ENCODE assay signal across 13 mouse cellular contexts in the genomic region with DNA sequence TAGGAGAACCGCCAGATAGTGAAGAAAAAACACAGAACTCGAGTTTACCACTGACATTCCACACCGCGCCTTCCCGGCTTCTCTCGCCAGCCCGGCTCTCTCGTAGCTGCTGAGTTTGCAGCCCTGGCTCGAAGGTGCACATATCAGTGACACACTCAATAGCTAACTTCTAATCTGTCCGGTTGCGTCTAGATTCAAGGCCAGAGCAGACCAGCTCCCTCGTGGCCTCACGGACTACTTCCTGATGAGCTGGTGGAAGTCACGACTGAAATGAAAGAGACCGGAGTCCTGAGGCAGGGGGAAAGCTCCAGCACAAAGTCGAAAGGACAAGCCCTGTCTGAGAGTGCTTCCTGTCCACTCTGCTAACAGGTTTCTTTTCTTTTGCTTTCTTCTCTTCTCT. TPM values are rescaled to one million over a fixed set of nuclear protein-coding genes. Genes with fewer than 3 reads are reported as not detected.
DNase-seq lines count a peak whose midpoint lies in the region; ATAC-seq and TF ChIP-seq lines count a peak whose summit lies in the region.
"Had no signal": no experiment of that assay in that cellular context is flagged by ENCODE, and none has a peak within 500 bp of the region (broad histone marks: within the 10 kb centered on the region; RNA-seq: fewer than 3 reads in every experiment).

No protein-coding gene starts in this region.

- no peak overlapping the region for H3K9ac ChIP-seq in liver, adult 2 months (ENCODE audit: low read depth, low read length)
- no peak overlapping the region for H3K9ac ChIP-seq in midbrain, embryonic 11.5 days (ENCODE audit: low read length)
- H3K9ac ChIP-seq: embryonic facial prominence, embryonic 15.5 days; hindbrain, embryonic 15.5 days; limb, embryonic 13.5 days had no signal

- intact Hi-C loops in heart, postnatal 36 days (cut with DNase I) = loop anchor here (5.0 kb wide), 1 partner anchor 42 kb away; a partner anchor contains a TSS

- no peak overlapping the region for H3K27ac ChIP-seq in liver, adult 2 months (replicated peaks; ENCODE audit: insufficient read depth, low read depth, low read length)
- no peak overlapping the region for H3K27ac ChIP-seq in midbrain, embryonic 11.5 days (ENCODE audit: low read depth, low read length)
- H3K27ac ChIP-seq: embryonic facial prominence, embryonic 15.5 days; hindbrain, embryonic 15.5 days; layer of hippocampus, adult 2 months; limb, embryonic 13.5 days had no signal

- H3K36me3 ChIP-seq in liver, adult 2 months (ENCODE audit: control insufficient read depth, insufficient read depth, low read length) = no peaks in the 10 kb centered on the region
- no peaks in the 10 kb centered on the region for H3K36me3 ChIP-seq in midbrain, embryonic 11.5 days (ENCODE audit: control insufficient read depth, insufficient read depth, low read length)
- H3K36me3 ChIP-seq: embryonic facial prominence, embryonic 15.5 days; hindbrain, embryonic 15.5 days; limb, embryonic 13.5 days had no signal

- no peak for TF ChIP-seq POLR2A in liver, adult 2 months (IDR thresholded peaks at IDR 0.05; ENCODE audit: extremely low read depth, insufficient read depth, low read length)

- H3K4me1 ChIP-seq in liver, adult 2 months (ENCODE audit: control insufficient read depth, insufficient read depth, low read length) = peaks cover 2% of the 10 kb centered on the region; the same call in 1 of the 2 replicates
- no peaks in the 10 kb centered on the region for H3K4me1 ChIP-seq in midbrain, embryonic 11.5 days (ENCODE audit: control insufficient read depth, insufficient read depth, low read length)
- H3K4me1 ChIP-seq: embryonic facial prominence, embryonic 15.5 days; hindbrain, embryonic 15.5 days; limb, embryonic 13.5 days had no signal

- H3K79me2 ChIP-seq in liver, adult 2 months (ENCODE audit: control insufficient read depth, insufficient read depth, low read length) = no peaks in the 10 kb centered on the region

- 0 out of 2 replicates have a peak, but pooled peaks have one; percentile 11 for ATAC-seq in megakaryocyte-erythroid progenitor cell, adult 5-6 weeks (replicated peaks; ENCODE audit: low FRiP score, low TSS enrichment, poor library complexity, severe bottlenecking)
- ATAC-seq in midbrain, embryonic 11.5 days (ENCODE audit: low FRiP score) = no peak

- 33% methylated on average over 16 of the region's 16 CpGs for WGBS in liver, adult 2 months
- 81% methylated on average over 16 of the region's 16 CpGs for WGBS in midbrain, embryonic 11.5 days

- H3K4me3 ChIP-seq in liver, adult 2 months (ENCODE audit: insufficient read depth, low read depth, low read length) = peak overlapping the region; percentile 9; the same call in 1 of the 2 replicates
- no peak overlapping the region for H3K4me3 ChIP-seq in midbrain, embryonic 11.5 days (ENCODE audit: low read depth, low read length)
- H3K4me3 ChIP-seq: embryonic facial prominence, embryonic 15.5 days; hindbrain, embryonic 15.5 days; layer of hippocampus, adult 2 months; limb, embryonic 13.5 days had no signal

- H3K4me2 ChIP-seq in midbrain, embryonic 11.5 days = no peak overlapping the region
- H3K4me2 ChIP-seq: embryonic facial prominence, embryonic 15.5 days; hindbrain, embryonic 15.5 days; limb, embryonic 13.5 days had no signal

- TF ChIP-seq CTCF in liver, adult 2 months (IDR thresholded peaks at IDR 0.05; ENCODE audit: low read depth, low read length) = no peak

- no peaks in the 10 kb centered on the region for H3K9me3 ChIP-seq in midbrain, embryonic 11.5 days (ENCODE audit: control insufficient read depth, low read length)
- H3K9me3 ChIP-seq: embryonic facial prominence, embryonic 15.5 days; hindbrain, embryonic 15.5 days; limb, embryonic 13.5 days had no signal

- DNase-seq in liver, adult 2 months (ENCODE audit: extremely low read depth, low read depth, low spot score) = no peak
- DNase-seq in liver = no peak
- peak; percentile 32 for DNase-seq in adrenal gland, postnatal 25 days
- peak; percentile 21 to 28 for DNase-seq in heart, postnatal 36 days
- DNase-seq in kidney, adult 18-20 months = no peak
- no peak for DNase-seq in midbrain, embryonic 11.5 days (ENCODE audit: low spot score, missing footprints)
- no peak for DNase-seq in urinary bladder, postnatal 36 days (ENCODE audit: low spot score in 2 of 2)
- DNase-seq: cerebellum, adult 8-10 months had no signal

- H3K27me3 ChIP-seq in liver, adult 2 months (ENCODE audit: control insufficient read depth, insufficient read depth, low read length) = no peaks in the 10 kb centered on the region
- no peaks in the 10 kb centered on the region for H3K27me3 ChIP-seq in midbrain, embryonic 11.5 days (ENCODE audit: control insufficient read depth, insufficient read depth, low read length)
- H3K27me3 ChIP-seq: embryonic facial prominence, embryonic 15.5 days; hindbrain, embryonic 15.5 days; limb, embryonic 13.5 days had no signal

RNA-seq across cellular contexts. Expression of a gene that starts 42.4 kb away (rescaled TPM):
- 1.9 TPM in 2 replicates for total RNA-seq in liver, adult 2 months (2014; rRNA removed)
- 2.2 and 2.3 TPM in 2 replicates for polyA plus RNA-seq in liver, adult 2 months (2012; rRNA removed)
- 26.8 and 46.7 TPM in 2 replicates for total RNA-seq in adrenal gland, postnatal 25 days (2021)
- 10 to 100 TPM; 15.7 to 16.2 TPM for total RNA-seq in heart, postnatal 36 days (2021)
- 33.0 and 42.2 TPM in 2 replicates for total RNA-seq in megakaryocyte-erythroid progenitor cell, adult 5-6 weeks (2014; fragmentation: Nextera tagmentation)
- total RNA-seq in megakaryocyte-erythroid progenitor cell, adult 5-6 weeks (2017) = 31.4 and 57.6 TPM in 2 replicates
- 42.3 and 48.6 TPM in 2 replicates for polyA plus RNA-seq in midbrain, embryonic 11.5 days (2014; fragmentation: Nextera tagmentation; extraction: Ambion mirVana)

RNA-seq across cellular contexts. Expression of a gene that starts 47.3 kb away (rescaled TPM):
- 16.3 and 17.1 TPM in 2 replicates for total RNA-seq in liver, adult 2 months (2014; rRNA removed)
- 8.9 and 10.6 TPM in 2 replicates for polyA plus RNA-seq in liver, adult 2 months (2012; rRNA removed)
- 55.6 and 57.1 TPM in 2 replicates for total RNA-seq in adrenal gland, postnatal 25 days (2021)
- 10 to 100 TPM; 21.8 to 22.4 TPM for total RNA-seq in heart, postnatal 36 days (2021)
- total RNA-seq in megakaryocyte-erythroid progenitor cell, adult 5-6 weeks (2014; fragmentation: Nextera tagmentation) = 132 and 148 TPM in 2 replicates
- total RNA-seq in megakaryocyte-erythroid progenitor cell, adult 5-6 weeks (2017) = 100 and 139 TPM in 2 replicates
- polyA plus RNA-seq in midbrain, embryonic 11.5 days (2014; fragmentation: Nextera tagmentation; extraction: Ambion mirVana) = 262 and 280 TPM in 2 replicates

Comparison
In these comparisons a context has a peak if more than half of its experiments do, and no peak if none do; other contexts are left out.
1. DNase-seq: peak in adrenal gland, postnatal 25 days (single experiment) and heart, postnatal 36 days (2 of 2); none in liver, adult 2 months (single experiment), liver (single experiment), kidney, adult 18-20 months (single experiment), midbrain, embryonic 11.5 days (single experiment) and urinary bladder, postnatal 36 days (0 of 2).